Mouse (Mus musculus): ENCODE results near the gene Prss27. TPM values are rescaled to one million over a fixed set of nuclear protein-coding genes. Genes with fewer than 3 reads are reported as not detected.

Gene Prss27
- polyA plus RNA-seq, 1 experiment, result 4.0 TPM

- 61% methylated on average over 5 of the region's 5 CpGs for WGBS
Measured at GRCm38 (mm10) chr17:24009617-24010016, 28.3 kb upstream of the Prss27 start.

GRCm38 (mm10) chr17:24012921-24013320 is 25.0 kb upstream of the Prss27 start:
- TF ChIP-seq POLR2A (IDR thresholded peaks at IDR 0.05; ENCODE audit: low read depth, low read length), result no peak
- no peak for TF ChIP-seq CTCF (IDR thresholded peaks at IDR 0.05; ENCODE audit: extremely low read depth, insufficient read length, insufficient replicate concordance, low read depth, low read length)
- no peaks in the 10 kb centered on the region for H3K36me3 ChIP-seq (ENCODE audit: control insufficient read depth, insufficient read depth, low read length)
- no peaks in the 10 kb centered on the region for H3K27me3 ChIP-seq (ENCODE audit: control insufficient read depth, insufficient read depth, low read length)
- peak overlapping the region; percentile 55; the same call in 1 of the 2 replicates for H3K27ac ChIP-seq (ENCODE audit: insufficient read depth, low read depth, low read length)
- H3K4me3 ChIP-seq (ENCODE audit: low read depth, low read length), result no peak overlapping the region
- WGBS, result 42% methylated on average over 2 of the region's 2 CpGs
- H3K4me1 ChIP-seq (ENCODE audit: control insufficient read depth, insufficient read depth, insufficient read length, low read length), result peaks cover 21% of the 10 kb centered on the region

More at GRCm38 (mm10) chr17:24009617-24010016, 28.3 kb upstream of the Prss27 start:
- peaks cover 26% of the 10 kb centered on the region for H3K4me1 ChIP-seq (ENCODE audit: control insufficient read depth, insufficient read depth, insufficient read length, low read length)
- no peaks in the 10 kb centered on the region for H3K27me3 ChIP-seq (ENCODE audit: control insufficient read depth, insufficient read depth, low read length)
- no peak overlapping the region for H3K4me3 ChIP-seq (ENCODE audit: low read depth, low read length)
- TF ChIP-seq POLR2A (IDR thresholded peaks at IDR 0.05; ENCODE audit: low read depth, low read length), result no peak
- TF ChIP-seq CTCF (IDR thresholded peaks at IDR 0.05; ENCODE audit: extremely low read depth, insufficient read length, insufficient replicate concordance, low read depth, low read length), result peak; percentile 50; the same call in 1 of the 2 replicates
- H3K36me3 ChIP-seq (ENCODE audit: control insufficient read depth, insufficient read depth, low read length), result no peaks in the 10 kb centered on the region
- no peak overlapping the region for H3K27ac ChIP-seq (ENCODE audit: insufficient read depth, low read depth, low read length)

- H3K4me3 ChIP-seq (ENCODE audit: low read depth, low read length), result no peak overlapping the region
- TF ChIP-seq CTCF (IDR thresholded peaks at IDR 0.05; ENCODE audit: extremely low read depth, insufficient read length, insufficient replicate concordance, low read depth, low read length) (no peak), POLR2A (IDR thresholded peaks at IDR 0.05; ENCODE audit: low read depth, low read length) (no peak)
- no peaks in the 10 kb centered on the region for H3K36me3 ChIP-seq (ENCODE audit: control insufficient read depth, insufficient read depth, low read length)
- peak overlapping the region; percentile 65 for H3K27ac ChIP-seq (ENCODE audit: insufficient read depth, low read depth, low read length)
- H3K4me1 ChIP-seq (ENCODE audit: control insufficient read depth, insufficient read depth, insufficient read length, low read length), result peaks cover 19% of the 10 kb centered on the region
- 37% methylated on average over 5 of the region's 5 CpGs for WGBS
- H3K27me3 ChIP-seq (ENCODE audit: control insufficient read depth, insufficient read depth, low read length), result no peaks in the 10 kb centered on the region
Measured at GRCm38 (mm10) chr17:24014433-24014965, 23.4 kb upstream of the Prss27 start.

- WGBS, result 71% methylated on average over 14 of the region's 14 CpGs
- Histone ChIP-seq H3K4me1 (ENCODE audit: control insufficient read depth, insufficient read depth, insufficient read length, low read length) (peaks cover 19% of the 10 kb centered on the region), H3K27ac (ENCODE audit: insufficient read depth, low read depth, low read length) (no peak overlapping the region), H3K27me3 (ENCODE audit: control insufficient read depth, insufficient read depth, low read length) (no peaks in the 10 kb centered on the region), H3K4me3 (ENCODE audit: low read depth, low read length) (no peak overlapping the region), H3K36me3 (ENCODE audit: control insufficient read depth, insufficient read depth, low read length) (no peaks in the 10 kb centered on the region)
- TF ChIP-seq CTCF (IDR thresholded peaks at IDR 0.05; ENCODE audit: extremely low read depth, insufficient read length, insufficient replicate concordance, low read depth, low read length), result no peak
- no peak for TF ChIP-seq POLR2A (IDR thresholded peaks at IDR 0.05; ENCODE audit: low read depth, low read length)
Measured at GRCm38 (mm10) chr17:24015727-24016126, 22.2 kb upstream of the Prss27 start.

- no peaks in the 10 kb centered on the region for H3K27me3 ChIP-seq (ENCODE audit: control insufficient read depth, insufficient read depth, low read length)
- H3K4me3 ChIP-seq (ENCODE audit: low read depth, low read length), result no peak overlapping the region
- no peak overlapping the region for H3K27ac ChIP-seq (ENCODE audit: insufficient read depth, low read depth, low read length)
- WGBS, result 82% methylated on average over 6 of the region's 6 CpGs
- no peak for TF ChIP-seq POLR2A (IDR thresholded peaks at IDR 0.05; ENCODE audit: low read depth, low read length)
- no peak for TF ChIP-seq CTCF (IDR thresholded peaks at IDR 0.05; ENCODE audit: extremely low read depth, insufficient read length, insufficient replicate concordance, low read depth, low read length)
- H3K36me3 ChIP-seq (ENCODE audit: control insufficient read depth, insufficient read depth, low read length), result no peaks in the 10 kb centered on the region
- H3K4me1 ChIP-seq (ENCODE audit: control insufficient read depth, insufficient read depth, insufficient read length, low read length), result peaks cover 7% of the 10 kb centered on the region
Measured at GRCm38 (mm10) chr17:24020696-24021095, 17.2 kb upstream of the Prss27 start.

GRCm38 (mm10) chr17:24021375-24022199 is 16.4 kb upstream of the Prss27 start:
- Histone ChIP-seq H3K4me3 (ENCODE audit: low read depth, low read length) (no peak overlapping the region), H3K4me1 (ENCODE audit: control insufficient read depth, insufficient read depth, insufficient read length, low read length) (peaks cover 6% of the 10 kb centered on the region), H3K27ac (ENCODE audit: insufficient read depth, low read depth, low read length) (no peak overlapping the region), H3K36me3 (ENCODE audit: control insufficient read depth, insufficient read depth, low read length) (no peaks in the 10 kb centered on the region), H3K27me3 (ENCODE audit: control insufficient read depth, insufficient read depth, low read length) (no peaks in the 10 kb centered on the region)
- TF ChIP-seq CTCF (IDR thresholded peaks at IDR 0.05; ENCODE audit: extremely low read depth, insufficient read length, insufficient replicate concordance, low read depth, low read length) (no peak), POLR2A (IDR thresholded peaks at IDR 0.05; ENCODE audit: low read depth, low read length) (no peak)
- WGBS, result 56% methylated on average over 5 of the region's 5 CpGs

GRCm38 (mm10) chr17:24029477-24029876 is 8.5 kb upstream of the Prss27 start:
- no peaks in the 10 kb centered on the region for H3K36me3 ChIP-seq (ENCODE audit: control insufficient read depth, insufficient read depth, low read length)
- H3K4me1 ChIP-seq (ENCODE audit: control insufficient read depth, insufficient read depth, insufficient read length, low read length), result no peaks in the 10 kb centered on the region; the same call in 1 of the 2 replicates
- H3K27ac ChIP-seq (ENCODE audit: insufficient read depth, low read depth, low read length), result no peak overlapping the region
- H3K27me3 ChIP-seq (ENCODE audit: control insufficient read depth, insufficient read depth, low read length), result no peaks in the 10 kb centered on the region
- H3K4me3 ChIP-seq (ENCODE audit: low read depth, low read length), result no peak overlapping the region
- TF ChIP-seq CTCF (IDR thresholded peaks at IDR 0.05; ENCODE audit: extremely low read depth, insufficient read length, insufficient replicate concordance, low read depth, low read length), result no peak
- TF ChIP-seq POLR2A (IDR thresholded peaks at IDR 0.05; ENCODE audit: low read depth, low read length), result no peak
- WGBS, result 79% methylated on average over 7 of the region's 7 CpGs

All from small intestine, adult 2 months (tissue).